Mouse (Mus musculus): Measurements from ENCODE around the gene Rabggtb. TPM values are rescaled to one million over a fixed set of nuclear protein-coding genes. Genes with fewer than 3 reads are reported as not detected.

Rabggtb gene
- total and polyA plus RNA-seq, 3 experiments: 223 to 316 (median 256) TPM

GRCm38 (mm10) chr3:153932461-153932860 lies 19.7 kb upstream of the Rabggtb start:
- no peak overlapping the region for H3K27ac ChIP-seq (ENCODE audit: insufficient read depth, low read depth)
- peaks cover 0 to 26% of the 10 kb centered on the region in 2 experiments; a peak in 2 of 4 replicates for H3K4me1 ChIP-seq (ENCODE audit: control insufficient read depth in 1 of 2, insufficient read depth in 2 of 2)
- H3K9ac ChIP-seq (ENCODE audit: insufficient read depth, low read depth): no peak overlapping the region
- H3K36me3 ChIP-seq (replicated peaks in 1 of 2; ENCODE audit: control insufficient read depth in 1 of 2, insufficient read depth in 1 of 2, low read length in 1 of 2): peaks cover 70 to 86% of the 10 kb centered on the region in 2 experiments
- no peak for TF ChIP-seq ELF1 (IDR thresholded peaks at IDR 0.05; ENCODE audit: low read depth, low read length)
- TF ChIP-seq ETS1 (conservative IDR thresholded peaks at IDR 0.05; ENCODE audit: low read depth, low read length): no peak
- no peak for TF ChIP-seq MAFK (IDR thresholded peaks at IDR 0.05; ENCODE audit: insufficient replicate concordance, low read length)
- no peak for TF ChIP-seq ZKSCAN1 (IDR thresholded peaks at IDR 0.05; ENCODE audit: borderline replicate concordance, low read depth, low read length)
- TF ChIP-seq BHLHE40 (IDR thresholded peaks at IDR 0.05; ENCODE audit: low read depth, low read length): no peak
- no peak for TF ChIP-seq ZC3H11A (IDR thresholded peaks at IDR 0.05; ENCODE audit: low read depth, low read length)
- TF ChIP-seq POLR2AphosphoS2 (IDR thresholded peaks at IDR 0.05; ENCODE audit: low read depth, low read length): no peak
- TF ChIP-seq MAZ (IDR thresholded peaks at IDR 0.05; ENCODE audit: low read depth, low read length): no peak
- TF ChIP-seq CTCF (conservative IDR thresholded peaks at IDR 0.05 in 1 of 2, IDR thresholded peaks at IDR 0.05 in 1 of 2; ENCODE audit: low read depth in 2 of 2, low read length in 2 of 2): no peak
- no peak for TF ChIP-seq UBTF (IDR thresholded peaks at IDR 0.05; ENCODE audit: low read depth, low read length)
- no peak for TF ChIP-seq MAX (IDR thresholded peaks at IDR 0.05; ENCODE audit: low read length)
- no peak for TF ChIP-seq PAX5 (IDR thresholded peaks at IDR 0.05; ENCODE audit: low read length)
- no peak for TF ChIP-seq CHD1 (IDR thresholded peaks at IDR 0.05; ENCODE audit: low read depth, low read length)
- TF ChIP-seq MYC (IDR thresholded peaks at IDR 0.05; ENCODE audit: low read depth, low read length): no peak
- no peak for TF ChIP-seq GABPA (IDR thresholded peaks at IDR 0.05; ENCODE audit: insufficient replicate concordance, low read depth, low read length)
- TF ChIP-seq JUND (conservative IDR thresholded peaks at IDR 0.05; ENCODE audit: low read depth, low read length): no peak
- TF ChIP-seq RAD21 (IDR thresholded peaks at IDR 0.05; ENCODE audit: low read depth, low read length): no peak
- TF ChIP-seq SMC3 (IDR thresholded peaks at IDR 0.05; ENCODE audit: low read depth, low read length): no peak
- no peaks in the 10 kb centered on the region; the same call in 1 of the 2 replicates for H3K79me2 ChIP-seq (replicated peaks; ENCODE audit: control insufficient read depth, extremely low read depth, insufficient read depth, poor library complexity, severe bottlenecking)
- no peak overlapping the region for H3K4me3 ChIP-seq (replicated peaks in 1 of 3; ENCODE audit: low read depth in 2 of 3, low read length in 2 of 3, poor library complexity in 1 of 3)
- dilution Hi-C loops (cut with MboI; ENCODE audit: extremely low pct_ligation_motif_present, extremely low pct_unique_long_range_greater_than_20kb, low sequenced_read_pairs): no loop called here
- no peaks in the 10 kb centered on the region for H3K27me3 ChIP-seq (replicated peaks)
- no peak for DNase-seq (ENCODE audit: extremely low read depth)
- H3K4me2 ChIP-seq (ENCODE audit: insufficient read depth, low read depth, poor library complexity, severe bottlenecking): no peak overlapping the region
- in situ Hi-C loops (cut with MboI; ENCODE audit: low pct_ligation_motif_present, low pct_unique_long_range_greater_than_20kb, low sequenced_read_pairs): no loop called here
- no peaks in the 10 kb centered on the region for H3K9me3 ChIP-seq (replicated peaks; ENCODE audit: low read length)

- Histone ChIP-seq H3K4me3 (replicated peaks in 1 of 3; ENCODE audit: low read depth in 2 of 3, low read length in 2 of 3, poor library complexity in 1 of 3) (no peak overlapping the region), H3K79me2 (replicated peaks; ENCODE audit: control insufficient read depth, extremely low read depth, insufficient read depth, poor library complexity, severe bottlenecking) (no peaks in the 10 kb centered on the region; the same call in 1 of the 2 replicates), H3K4me1 (ENCODE audit: control insufficient read depth in 1 of 2, insufficient read depth in 2 of 2) (peaks cover 0 to 14% of the 10 kb centered on the region in 2 experiments; a peak in 2 of 4 replicates), H3K27me3 (replicated peaks) (no peaks in the 10 kb centered on the region), H3K4me2 (ENCODE audit: insufficient read depth, low read depth, poor library complexity, severe bottlenecking) (no peak overlapping the region), H3K9ac (ENCODE audit: insufficient read depth, low read depth) (no peak overlapping the region), H3K27ac (ENCODE audit: insufficient read depth, low read depth) (no peak overlapping the region), H3K36me3 (replicated peaks in 1 of 2; ENCODE audit: control insufficient read depth in 1 of 2, insufficient read depth in 1 of 2, low read length in 1 of 2) (peaks cover 63 to 85% of the 10 kb centered on the region in 2 experiments), H3K9me3 (replicated peaks; ENCODE audit: low read length) (no peaks in the 10 kb centered on the region)
- TF ChIP-seq POLR2AphosphoS2 (IDR thresholded peaks at IDR 0.05; ENCODE audit: low read depth, low read length) (no peak), ZNF384 (IDR thresholded peaks at IDR 0.05; ENCODE audit: low read depth, low read length) (no peak), ZC3H11A (IDR thresholded peaks at IDR 0.05; ENCODE audit: low read depth, low read length) (no peak), TBP (conservative IDR thresholded peaks at IDR 0.05; ENCODE audit: low read depth, low read length) (no peak), ZMIZ1 (IDR thresholded peaks at IDR 0.05; ENCODE audit: low read depth, low read length) (no peak), JUND (conservative IDR thresholded peaks at IDR 0.05; ENCODE audit: low read depth, low read length) (no peak), RAD21 (IDR thresholded peaks at IDR 0.05; ENCODE audit: low read depth, low read length) (no peak), MAZ (IDR thresholded peaks at IDR 0.05; ENCODE audit: low read depth, low read length) (no peak), ETS1 (conservative IDR thresholded peaks at IDR 0.05; ENCODE audit: low read depth, low read length) (no peak)
- in situ Hi-C loops (cut with MboI; ENCODE audit: low pct_ligation_motif_present, low pct_unique_long_range_greater_than_20kb, low sequenced_read_pairs) (no loop called here), dilution Hi-C loops (cut with MboI; ENCODE audit: extremely low pct_ligation_motif_present, extremely low pct_unique_long_range_greater_than_20kb, low sequenced_read_pairs) (no loop called here)
- DNase-seq (ENCODE audit: extremely low read depth): peak; percentile 57
Observed at GRCm38 (mm10) chr3:153929526-153929925, 16.7 kb upstream of the Rabggtb start.

All from CH12.LX (cell line).